Mouse (Mus musculus): ENCODE measurements around the gene Ssr2.

DNA sequence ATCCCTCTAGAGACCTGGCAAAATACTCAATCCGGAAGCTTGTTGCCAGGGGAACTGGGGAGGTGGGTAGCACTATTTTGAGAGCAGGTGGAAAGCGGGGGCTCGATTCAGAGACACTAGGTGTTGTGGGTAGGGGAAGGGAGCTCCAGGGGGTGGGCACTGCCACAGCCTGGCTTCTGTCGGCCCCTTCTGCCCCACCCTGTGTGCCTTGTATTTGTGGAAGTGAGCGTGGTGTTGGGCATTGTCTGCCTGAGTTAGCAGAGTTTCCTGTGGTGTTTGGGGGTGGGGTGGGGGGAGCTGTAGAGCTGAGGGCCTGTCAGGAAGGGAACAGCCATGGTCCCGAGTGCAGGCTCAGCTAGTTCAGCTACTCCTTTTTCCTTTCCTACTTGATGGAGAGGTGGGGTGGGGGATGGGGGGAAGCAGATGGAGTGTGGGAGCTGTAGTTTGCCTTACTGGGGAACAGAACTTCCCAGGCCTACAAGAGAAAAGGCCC lies 55.2 kb downstream of the Ssr2 start:
- TF ChIP-seq GATA1 (IDR thresholded peaks at IDR 0.05; ENCODE audit: borderline replicate concordance, low read length): no peak
- TF ChIP-seq FLI1 (IDR thresholded peaks at IDR 0.05; ENCODE audit: low read length): no peak

All from megakaryocyte, embryonic 14.5 days (primary cell).